Mouse (Mus musculus) limb, embryonic 10.5 days (tissue): ENCODE results near the gene Slc37a2. TPM values are rescaled to one million over a fixed set of nuclear protein-coding genes. Genes with fewer than 3 reads are reported as not detected.
"Not testable (repeated sequence)": the region's sequence is repeated elsewhere in the genome, so short reads cannot be mapped to it uniquely, and the experiment has no call there.

Experiments used
- DNase-seq: peaks from one replicate; pipeline ENCODE4 v3.0.0-alpha.2; 2017; ENCODE audit warnings: low spot score
- H3K27ac ChIP-seq: fragments of 300-500 bp; sonication (generic); 2 replicates; pipeline ENCODE4 v1.5.1; 2016; ENCODE audit warnings: mild to moderate bottlenecking
- H3K27me3 ChIP-seq: fragments of 300-500 bp; sonication (generic); 2 replicates; pipeline ENCODE4 v1.6.1; 2016; ENCODE audit warnings: low read depth, mild to moderate bottlenecking; ENCODE audit not compliant: poor library complexity, severe bottlenecking
- H3K36me3 ChIP-seq: fragments of 300-500 bp; sonication (generic); 2 replicates; pipeline ENCODE4 v1.6.1; 2016; ENCODE audit warnings: mild to moderate bottlenecking, moderate library complexity
- H3K4me1 ChIP-seq: fragments of 300-500 bp; sonication (generic); 2 replicates; pipeline ENCODE4 v1.6.1; 2016
- H3K4me3 ChIP-seq: fragments of 300-500 bp; sonication (generic); 2 replicates; pipeline ENCODE4 v1.5.1; 2016; ENCODE audit warnings: mild to moderate bottlenecking, moderate library complexity
- H3K9me3 ChIP-seq: fragments of 300-500 bp; sonication (generic); replicated peaks from 2 replicates; pipeline ENCODE4 v1.6.1; 2016; ENCODE audit warnings: mild to moderate bottlenecking
- WGBS: fragments of 180-500 bp; shearing (Covaris S2); methylation state at CpG from one replicate; pipeline ENCODE4 v1.1.7; 2016; 5-methylcytosine and 5-hydroxymethylcytosine counted together
- polyA plus RNA-seq: library from polyadenylated mRNA; unstranded; fragments of >200 nt; fragmentation: Nextera tagmentation; extraction: Ambion mirVana; gene quantifications from 2 replicates; pipeline ENCODE4 v1.2.1, GENCODE M21; 2016

The Slc37a2 gene
- polyA plus RNA-seq: 2.0 and 2.5 TPM in 2 replicates

DNA sequence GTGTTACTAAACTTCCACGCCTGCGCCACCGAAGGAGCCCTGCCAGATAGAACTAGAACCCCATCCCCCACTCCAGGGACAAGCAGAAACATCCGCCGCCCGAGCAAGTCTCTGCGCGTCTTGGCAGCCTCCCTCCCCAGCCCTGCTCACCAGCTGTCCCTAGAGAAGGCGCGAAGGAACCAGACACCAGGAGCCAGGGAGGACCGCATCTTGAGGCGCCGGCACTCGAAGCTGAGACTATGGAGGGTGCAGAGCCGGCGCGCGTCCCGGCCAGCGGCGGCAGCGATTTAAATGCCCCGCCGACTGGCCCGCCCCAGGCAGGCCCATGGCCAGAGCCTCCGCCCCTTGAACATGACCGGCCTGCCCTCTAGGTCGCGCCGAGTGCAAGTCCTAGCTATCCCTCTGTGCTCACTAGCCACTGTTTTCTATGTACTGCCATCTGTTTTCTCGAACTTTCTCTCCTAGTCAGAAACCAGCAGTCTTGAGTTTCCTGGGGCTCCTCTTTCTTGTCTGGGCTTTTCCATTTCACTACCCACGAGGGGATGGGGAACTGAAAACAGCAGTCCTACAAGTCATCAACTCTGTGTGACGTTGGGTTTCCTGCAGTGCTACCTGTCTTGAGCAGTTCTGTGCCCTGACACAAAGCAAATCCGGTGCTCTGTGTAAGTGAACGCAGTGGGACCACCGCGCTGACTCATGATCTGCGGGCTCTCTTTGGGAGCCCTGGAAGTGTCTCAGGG, at the start of gene Slc37a2:
Gene Slc37a2, minus strand, starts transcription at position 590 of the 740 bp plus-strand sequence.
- 3% methylated on average over 38 of the region's 38 CpGs for WGBS
- H3K27ac ChIP-seq: peak within 1 kb of the TSS; percentile 74
- H3K36me3 ChIP-seq: no peaks in the 10 kb centered on the region
- H3K4me1 ChIP-seq: peaks cover 15% of the 10 kb centered on the region
- DNase-seq: peak; percentile 74
- H3K27me3 ChIP-seq: peaks cover 21% of the 10 kb centered on the region; the same call in 1 of the 2 replicates
- H3K9me3 ChIP-seq: no peaks in the 10 kb centered on the region
- peak within 1 kb of the TSS; percentile 60 for H3K4me3 ChIP-seq

GRCm38 (mm10) chr9:37301720-37302119, 46.2 kb upstream of the Slc37a2 start:
- Histone ChIP-seq H3K4me3 (no peak overlapping the region), H3K36me3 (no peaks in the 10 kb centered on the region), H3K27me3 (no peaks in the 10 kb centered on the region), H3K27ac (no peak overlapping the region), H3K9me3 (no peaks in the 10 kb centered on the region), H3K4me1 (no peaks in the 10 kb centered on the region)
- DNase-seq: no peak
- 90% methylated on average over 1 of the region's 1 CpGs for WGBS

DNA sequence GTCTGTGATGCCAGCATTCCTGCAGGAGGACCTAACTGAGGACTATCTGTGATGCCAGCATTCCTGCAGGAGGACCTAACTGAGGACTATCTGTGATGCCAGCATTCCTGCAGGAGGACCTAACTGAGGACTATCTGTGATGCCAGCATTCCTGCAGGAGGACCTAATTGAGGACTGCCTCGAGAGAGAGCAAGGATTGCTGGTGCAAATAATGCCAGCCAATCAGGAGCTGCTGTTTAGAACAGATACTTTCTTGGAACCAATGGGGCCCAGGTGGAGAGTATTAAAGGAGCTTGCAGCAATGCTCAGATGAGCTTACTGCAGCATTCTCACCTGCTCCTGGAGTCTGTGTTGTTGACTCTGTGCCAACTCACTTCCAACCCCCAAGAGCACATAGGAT, 45.0 kb upstream of the Slc37a2 start:
- DNase-seq, H3K9me3 ChIP-seq, H3K36me3 ChIP-seq, H3K4me1 ChIP-seq, H3K4me3 ChIP-seq, H3K27ac ChIP-seq, H3K27me3 ChIP-seq: not testable (repeated sequence)
- 69% methylated on average over 1 of the region's 1 CpGs for WGBS

DNA sequence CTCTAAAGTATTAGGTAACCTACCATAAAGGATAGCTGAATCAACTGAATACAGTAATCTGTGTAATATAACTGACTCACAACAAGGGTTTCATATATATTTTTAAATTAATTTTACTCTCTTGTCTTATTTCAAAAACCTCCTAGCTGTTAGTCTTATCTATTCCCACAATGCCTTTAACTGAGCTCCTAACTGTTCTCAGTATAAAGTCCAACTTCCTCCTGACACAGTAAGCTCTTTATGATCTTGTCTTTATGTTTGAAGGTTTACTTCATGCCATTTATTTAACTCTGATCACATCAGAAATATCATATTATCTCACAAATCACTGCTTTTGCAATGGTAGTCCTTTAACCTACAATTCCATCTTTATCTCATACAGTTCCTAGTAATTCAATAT, 40.0 kb upstream of the Slc37a2 start:
- Histone ChIP-seq H3K27me3 (no peaks in the 10 kb centered on the region), H3K36me3 (no peaks in the 10 kb centered on the region), H3K4me3 (no peak overlapping the region), H3K9me3 (no peaks in the 10 kb centered on the region), H3K4me1 (no peaks in the 10 kb centered on the region), H3K27ac (no peak overlapping the region)
- DNase-seq: no peak

DNA sequence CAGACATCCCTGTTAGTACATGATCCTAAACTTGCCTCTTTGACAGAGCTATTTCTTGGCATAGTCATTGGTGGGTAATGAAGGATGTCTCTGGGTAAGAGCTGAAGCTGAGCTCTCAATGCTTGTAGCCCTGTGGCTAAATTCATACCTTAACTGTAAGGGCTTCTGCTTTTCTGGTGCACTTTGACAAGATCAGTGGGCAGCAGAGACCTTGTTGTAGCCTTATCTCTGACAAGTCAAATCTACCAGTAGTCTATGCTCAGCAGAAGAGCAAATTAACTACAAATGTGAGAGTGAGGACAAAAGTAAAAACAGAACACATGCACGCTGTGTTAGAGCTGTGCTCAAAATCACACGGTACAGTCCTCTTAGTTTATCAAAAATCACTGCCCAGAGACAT, 11.1 kb upstream of the Slc37a2 start:
- no peaks in the 10 kb centered on the region for H3K9me3 ChIP-seq
- no peak for DNase-seq
- no peaks in the 10 kb centered on the region for H3K4me1 ChIP-seq
- H3K27ac ChIP-seq: no peak overlapping the region
- no peaks in the 10 kb centered on the region for H3K36me3 ChIP-seq
- no peaks in the 10 kb centered on the region for H3K27me3 ChIP-seq
- H3K4me3 ChIP-seq: no peak overlapping the region
- 93% methylated on average over 2 of the region's 2 CpGs for WGBS

- Histone ChIP-seq H3K27ac (peak overlapping the region; percentile 74), H3K4me3 (peak overlapping the region; percentile 60), H3K4me1 (peaks cover 15% of the 10 kb centered on the region), H3K36me3 (no peaks in the 10 kb centered on the region), H3K27me3 (peaks cover 21% of the 10 kb centered on the region; the same call in 1 of the 2 replicates), H3K9me3 (no peaks in the 10 kb centered on the region)
- DNase-seq: peak; percentile 62
- 40% methylated on average over 7 of the region's 7 CpGs for WGBS
These were observed 319 bp upstream of the Slc37a2 start for GRCm38 (mm10) chr9:37255889-37256225.

DNA sequence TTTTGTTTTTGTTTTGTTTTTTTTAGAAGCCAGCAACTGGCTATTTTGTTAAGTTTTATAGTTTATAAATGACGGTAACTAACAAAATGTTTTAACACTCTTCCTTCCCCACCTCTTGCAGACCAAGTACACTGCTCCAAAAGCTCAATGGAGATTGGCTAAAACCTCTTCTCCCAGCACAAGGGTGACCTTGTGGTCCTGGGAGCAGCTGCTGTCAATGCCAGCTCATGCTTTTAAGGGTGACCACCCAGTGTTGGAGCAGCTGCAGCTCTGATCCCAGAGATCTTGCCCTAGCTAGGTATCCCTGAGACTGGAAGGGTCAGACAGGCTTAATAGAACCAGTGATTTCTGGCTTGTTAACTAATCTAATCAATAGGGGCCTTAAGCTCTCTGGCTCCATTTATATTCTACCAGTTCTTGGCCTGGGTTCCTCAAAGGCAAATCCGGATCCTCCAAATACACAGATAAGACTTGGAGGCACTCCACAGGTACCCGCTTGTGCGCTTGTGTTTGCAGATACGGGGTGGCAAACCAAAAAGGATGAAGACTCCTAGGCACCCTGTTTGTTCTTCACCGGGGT, 917 bp downstream of the Slc37a2 start:
- no peak for DNase-seq
- WGBS: 22% methylated on average over 6 of the region's 6 CpGs
- Histone ChIP-seq H3K36me3 (no peaks in the 10 kb centered on the region), H3K4me3 (peak overlapping the region; percentile 60), H3K4me1 (peaks cover 15% of the 10 kb centered on the region), H3K27me3 (peaks cover 21% of the 10 kb centered on the region; the same call in 1 of the 2 replicates), H3K27ac (peak overlapping the region; percentile 74), H3K9me3 (no peaks in the 10 kb centered on the region)

DNA sequence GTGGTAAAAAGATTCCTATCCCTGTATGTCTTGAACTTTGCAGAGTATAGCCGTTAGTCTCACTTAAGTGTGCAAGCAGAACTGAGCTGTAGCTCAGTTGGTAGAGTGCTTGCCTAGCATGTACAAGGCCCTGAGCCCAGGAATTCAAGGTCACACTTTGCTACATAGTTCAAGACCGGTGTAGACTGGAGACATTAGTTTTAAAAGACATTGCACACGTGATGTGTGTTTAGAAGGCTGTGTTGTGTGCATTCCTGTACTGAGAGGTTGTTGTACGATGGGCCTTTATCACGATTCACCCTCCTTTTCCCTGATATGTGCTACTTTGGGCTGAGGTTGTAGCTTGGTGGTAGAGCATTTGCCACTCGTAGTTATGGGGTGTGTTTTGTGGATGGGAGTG, 4.9 kb downstream of the Slc37a2 start:
- no peaks in the 10 kb centered on the region for H3K9me3 ChIP-seq
- no peak overlapping the region for H3K27ac ChIP-seq
- no peaks in the 10 kb centered on the region for H3K36me3 ChIP-seq
- H3K4me3 ChIP-seq: no peak overlapping the region
- peaks cover 10% of the 10 kb centered on the region; the same call in 1 of the 2 replicates for H3K27me3 ChIP-seq
- no peak for DNase-seq
- peaks cover 25% of the 10 kb centered on the region for H3K4me1 ChIP-seq
- 85% methylated on average over 6 of the region's 6 CpGs for WGBS

GRCm38 (mm10) chr9:37249976-37250375, 5.6 kb downstream of the Slc37a2 start:
- 84% methylated on average over 3 of the region's 3 CpGs for WGBS
- Histone ChIP-seq H3K27ac (no peak overlapping the region), H3K4me3 (no peak overlapping the region), H3K9me3 (no peaks in the 10 kb centered on the region), H3K27me3 (peaks cover 10% of the 10 kb centered on the region; the same call in 1 of the 2 replicates), H3K4me1 (peaks cover 18% of the 10 kb centered on the region), H3K36me3 (no peaks in the 10 kb centered on the region)
- DNase-seq: no peak

GRCm38 (mm10) chr9:37248381-37248906, 7.1 kb downstream of the Slc37a2 start:
- 36% methylated on average over 3 of the region's 3 CpGs for WGBS
- no peak for DNase-seq
- peaks cover 9% of the 10 kb centered on the region; the same call in 1 of the 2 replicates for H3K27me3 ChIP-seq

DNA sequence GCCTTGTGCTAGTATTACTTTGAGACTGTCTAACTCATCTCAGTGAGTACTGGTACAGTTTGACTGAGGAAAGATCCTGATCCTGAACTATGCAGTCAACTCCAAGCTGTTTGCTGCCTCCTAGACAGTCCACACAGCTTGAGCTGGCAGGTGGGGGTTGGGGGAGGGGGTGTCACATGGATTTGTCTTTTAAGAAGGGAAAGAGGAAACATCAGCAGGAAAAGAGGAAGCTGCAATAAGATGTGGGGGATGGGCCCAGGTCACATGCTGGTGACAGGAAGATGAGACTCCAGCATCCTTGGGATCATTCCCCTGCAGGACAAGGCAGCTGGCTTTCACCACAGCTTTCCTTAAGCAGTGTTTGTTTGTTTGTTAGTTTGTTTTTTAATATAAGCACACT, 8.1 kb downstream of the Slc37a2 start:
- Histone ChIP-seq H3K27me3 (peaks cover 9% of the 10 kb centered on the region; the same call in 1 of the 2 replicates), H3K4me1 (peaks cover 12% of the 10 kb centered on the region; the same call in 1 of the 2 replicates), H3K9me3 (no peaks in the 10 kb centered on the region), H3K36me3 (no peaks in the 10 kb centered on the region), H3K27ac (no peak overlapping the region), H3K4me3 (no peak overlapping the region)
- DNase-seq: no peak

More at GRCm38 (mm10) chr9:37248381-37248906, 7.1 kb downstream of the Slc37a2 start:
- Histone ChIP-seq H3K36me3 (no peaks in the 10 kb centered on the region), H3K27ac (no peak overlapping the region), H3K9me3 (no peaks in the 10 kb centered on the region), H3K4me3 (no peak overlapping the region), H3K4me1 (peaks cover 12% of the 10 kb centered on the region; the same call in 1 of the 2 replicates)

GRCm38 (mm10) chr9:37245810-37246209, 9.7 kb downstream of the Slc37a2 start:
- H3K9me3 ChIP-seq: no peaks in the 10 kb centered on the region
- no peak overlapping the region for H3K4me3 ChIP-seq
- peaks cover 15% of the 10 kb centered on the region; the same call in 1 of the 2 replicates for H3K27me3 ChIP-seq
- H3K27ac ChIP-seq: no peak overlapping the region
- no peak for DNase-seq
- H3K4me1 ChIP-seq: peaks cover 12% of the 10 kb centered on the region; the same call in 1 of the 2 replicates
- whole genome bisulfite sequencing: 93% methylated on average over 1 of the region's 1 CpGs
- no peaks in the 10 kb centered on the region for H3K36me3 ChIP-seq

DNA sequence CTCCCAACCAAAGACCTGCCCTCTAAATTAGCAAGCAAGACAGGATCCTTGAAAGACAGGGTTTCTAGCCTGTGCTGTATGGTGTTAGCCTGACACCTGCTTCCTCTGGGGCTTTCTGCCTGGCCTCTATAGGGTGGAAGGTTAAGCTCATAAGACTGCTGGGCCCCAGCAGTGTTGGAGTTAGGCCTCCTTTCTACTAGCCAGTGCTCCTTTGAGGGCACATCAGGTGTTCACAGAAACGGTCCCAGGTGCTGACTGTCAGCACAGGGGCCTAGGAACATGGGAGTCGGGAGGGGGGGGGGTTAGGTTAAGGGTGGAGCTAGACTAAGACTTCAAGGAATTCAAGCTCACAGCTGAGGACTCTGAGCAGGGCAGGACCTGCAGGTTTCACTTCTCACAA, 10.1 kb downstream of the Slc37a2 start:
- Histone ChIP-seq H3K36me3 (no peaks in the 10 kb centered on the region), H3K9me3 (no peaks in the 10 kb centered on the region), H3K4me1 (peaks cover 12% of the 10 kb centered on the region; the same call in 1 of the 2 replicates), H3K27ac (no peak overlapping the region), H3K27me3 (peaks cover 15% of the 10 kb centered on the region; the same call in 1 of the 2 replicates), H3K4me3 (no peak overlapping the region)
- WGBS: 67% methylated on average over 2 of the region's 2 CpGs
- DNase-seq: no peak
